Mouse (Mus musculus): ENCODE measurements around the gene Snx9. TPM values are rescaled to one million over a fixed set of nuclear protein-coding genes. Genes with fewer than 3 reads are reported as not detected.

Gene Snx9
- total and polyA plus RNA-seq, 2 experiments from 2014 or later: 4.8 to 10.4 TPM

- Histone ChIP-seq H3K9me3 (ENCODE audit: low read length) (no peaks in the 10 kb centered on the region), H3K27me3 (ENCODE audit: insufficient read depth, low read length) (peaks cover 9% of the 10 kb centered on the region; the same call in 1 of the 2 replicates), H3K4me3 (ENCODE audit: low read depth, low read length) (no peak overlapping the region), H3K4me1 (ENCODE audit: insufficient read depth, low read length) (0 out of 2 replicates have a peak, but pooled peaks cover 3% of the 10 kb centered on the region), H3K27ac (ENCODE audit: low read depth, low read length) (no peak overlapping the region), H3K36me3 (ENCODE audit: insufficient read depth, low read length) (peaks cover 4% of the 10 kb centered on the region), H3K4me2 (ENCODE audit: low read depth, low read length, poor library complexity, severe bottlenecking) (no peak overlapping the region), H3K9ac (replicated peaks; ENCODE audit: low read length, poor library complexity, severe bottlenecking) (no peak overlapping the region)
- WGBS: 63% methylated on average over 3 of the region's 3 CpGs
- DNase-seq (ENCODE audit: low spot score) (no peak), ATAC-seq (ENCODE audit: low FRiP score) (no peak)
- TF ChIP-seq CTCF (IDR thresholded peaks at IDR 0.05): no peak
These were observed 94.6 kb downstream of the Snx9 start for GRCm38 (mm10) chr17:5935680-5936079.

- DNase-seq (ENCODE audit: low spot score): no peak
- H3K27ac ChIP-seq (ENCODE audit: low read depth, low read length): no peak overlapping the region
- no peak overlapping the region for H3K9ac ChIP-seq (replicated peaks; ENCODE audit: low read length, poor library complexity, severe bottlenecking)
- no peak for TF ChIP-seq CTCF (IDR thresholded peaks at IDR 0.05)
- ATAC-seq (ENCODE audit: low FRiP score): no peak
- H3K9me3 ChIP-seq (ENCODE audit: low read length): no peaks in the 10 kb centered on the region
- WGBS: 53% methylated on average over 14 of the region's 14 CpGs
- H3K27me3 ChIP-seq (ENCODE audit: insufficient read depth, low read length): peaks cover 9% of the 10 kb centered on the region; the same call in 1 of the 2 replicates
- H3K4me3 ChIP-seq (ENCODE audit: low read depth, low read length): no peak overlapping the region
- no peak overlapping the region for H3K4me2 ChIP-seq (ENCODE audit: low read depth, low read length, poor library complexity, severe bottlenecking)
- H3K36me3 ChIP-seq (ENCODE audit: insufficient read depth, low read length): peaks cover 1% of the 10 kb centered on the region
- 0 out of 2 replicates have a peak, but pooled peaks cover 5% of the 10 kb centered on the region for H3K4me1 ChIP-seq (ENCODE audit: insufficient read depth, low read length)
These were observed 95.1 kb downstream of the Snx9 start for GRCm38 (mm10) chr17:5936276-5936675.

GRCm38 (mm10) chr17:5937441-5937840, 96.3 kb downstream of the Snx9 start:
- H3K27ac ChIP-seq (ENCODE audit: low read depth, low read length): no peak overlapping the region
- no peak overlapping the region for H3K9ac ChIP-seq (replicated peaks; ENCODE audit: low read length, poor library complexity, severe bottlenecking)
- H3K36me3 ChIP-seq (ENCODE audit: insufficient read depth, low read length): no peaks in the 10 kb centered on the region
- no peak for ATAC-seq (ENCODE audit: low FRiP score)
- no peak for DNase-seq (ENCODE audit: low spot score)
- 0 out of 2 replicates have a peak, but pooled peaks cover 9% of the 10 kb centered on the region for H3K4me1 ChIP-seq (ENCODE audit: insufficient read depth, low read length)
- WGBS: 81% methylated on average over 2 of the region's 2 CpGs
- no peaks in the 10 kb centered on the region for H3K9me3 ChIP-seq (ENCODE audit: low read length)
- no peak overlapping the region for H3K4me3 ChIP-seq (ENCODE audit: low read depth, low read length)
- H3K4me2 ChIP-seq (ENCODE audit: low read depth, low read length, poor library complexity, severe bottlenecking): no peak overlapping the region
- peaks cover 12% of the 10 kb centered on the region; the same call in 1 of the 2 replicates for H3K27me3 ChIP-seq (ENCODE audit: insufficient read depth, low read length)
- TF ChIP-seq CTCF (IDR thresholded peaks at IDR 0.05): no peak

- Histone ChIP-seq H3K9me3 (ENCODE audit: low read length) (no peaks in the 10 kb centered on the region), H3K27me3 (ENCODE audit: insufficient read depth, low read length) (peaks cover 14% of the 10 kb centered on the region; the same call in 1 of the 2 replicates), H3K9ac (replicated peaks; ENCODE audit: low read length, poor library complexity, severe bottlenecking) (no peak overlapping the region), H3K4me2 (ENCODE audit: low read depth, low read length, poor library complexity, severe bottlenecking) (no peak overlapping the region), H3K4me3 (ENCODE audit: low read depth, low read length) (no peak overlapping the region), H3K4me1 (ENCODE audit: insufficient read depth, low read length) (0 out of 2 replicates have a peak, but pooled peaks cover 7% of the 10 kb centered on the region), H3K27ac (ENCODE audit: low read depth, low read length) (no peak overlapping the region), H3K36me3 (ENCODE audit: insufficient read depth, low read length) (no peaks in the 10 kb centered on the region)
- 61% methylated on average over 12 of the region's 12 CpGs for WGBS
- ATAC-seq (ENCODE audit: low FRiP score) (no peak), DNase-seq (ENCODE audit: low spot score) (no peak)
- no peak for TF ChIP-seq CTCF (IDR thresholded peaks at IDR 0.05)
These were observed 98.7 kb downstream of the Snx9 start for GRCm38 (mm10) chr17:5939871-5940270.

- no peaks in the 10 kb centered on the region for H3K36me3 ChIP-seq (ENCODE audit: insufficient read depth, low read length)
- no peak overlapping the region for H3K27ac ChIP-seq (ENCODE audit: low read depth, low read length)
- no peak overlapping the region for H3K9ac ChIP-seq (replicated peaks; ENCODE audit: low read length, poor library complexity, severe bottlenecking)
- DNase-seq (ENCODE audit: low spot score) (peak; percentile 48), ATAC-seq (ENCODE audit: low FRiP score) (peak; percentile 76)
- 0 out of 2 replicates have a peak, but pooled peaks cover 7% of the 10 kb centered on the region for H3K4me1 ChIP-seq (ENCODE audit: insufficient read depth, low read length)
- under 1% methylated on average over 27 of the region's 38 CpGs for WGBS
- peak overlapping the region; percentile 50 for H3K4me3 ChIP-seq (ENCODE audit: low read depth, low read length)
- TF ChIP-seq CTCF (IDR thresholded peaks at IDR 0.05): peak; percentile 62
- H3K4me2 ChIP-seq (ENCODE audit: low read depth, low read length, poor library complexity, severe bottlenecking): peak overlapping the region; percentile 84
- H3K27me3 ChIP-seq (ENCODE audit: insufficient read depth, low read length): peaks cover 14% of the 10 kb centered on the region; the same call in 1 of the 2 replicates
- H3K9me3 ChIP-seq (ENCODE audit: low read length): no peaks in the 10 kb centered on the region
These were observed 99.7 kb downstream of the Snx9 start for GRCm38 (mm10) chr17:5940792-5941191.

- peak; percentile 38 for DNase-seq (ENCODE audit: low spot score)
- Histone ChIP-seq H3K4me3 (ENCODE audit: low read depth, low read length) (peak within 1 kb of the TSS; percentile 50), H3K36me3 (ENCODE audit: insufficient read depth, low read length) (no peaks in the 10 kb centered on the region), H3K9me3 (ENCODE audit: low read length) (no peaks in the 10 kb centered on the region), H3K9ac (replicated peaks; ENCODE audit: low read length, poor library complexity, severe bottlenecking) (peak within 1 kb of the TSS; percentile 39), H3K27ac (ENCODE audit: low read depth, low read length) (no peak within 1 kb of the TSS), H3K4me2 (ENCODE audit: low read depth, low read length, poor library complexity, severe bottlenecking) (peak within 1 kb of the TSS; percentile 84), H3K27me3 (ENCODE audit: insufficient read depth, low read length) (peaks cover 14% of the 10 kb centered on the region; the same call in 1 of the 2 replicates), H3K4me1 (ENCODE audit: insufficient read depth, low read length) (0 out of 2 replicates have a peak, but pooled peaks cover 7% of the 10 kb centered on the region)
- peak; percentile 56; the same call in 1 of the 2 replicates for ATAC-seq (ENCODE audit: low FRiP score)
- WGBS: 2% methylated on average over 36 of the region's 52 CpGs
- no peak for TF ChIP-seq CTCF (IDR thresholded peaks at IDR 0.05)
These were observed 100.3 kb downstream of the Snx9 start, which contains the start of gene Synj2 for GRCm38 (mm10) chr17:5941230-5942043. Synj2 (plus strand) TSS chr17:5941280.
